Mouse (Mus musculus) midbrain, postnatal 0 days (tissue): ENCODE results near the gene Tdrd12. TPM values are rescaled to one million over a fixed set of nuclear protein-coding genes. Genes with fewer than 3 reads are reported as not detected.
"Not testable (repeated sequence)": the region's sequence is repeated elsewhere in the genome, so short reads cannot be mapped to it uniquely, and the experiment has no call there.

Experiments used
- ATAC-seq: fragments of 200-750 bp; cut with Nextera tagmentation; 2 replicates; pipeline ENCODE4 v1.8.0; 2017; ENCODE audit warnings: moderate number of reproducible peaks, mild to moderate bottlenecking, moderate TSS enrichment, moderate library complexity; ENCODE audit not compliant: low FRiP score
- DNase-seq: peaks from one replicate; pipeline ENCODE4 v3.0.0-alpha.2; 2015; ENCODE audit warnings: low spot score
- H3K27ac ChIP-seq: fragments of 300-500 bp; sonication (generic); 2 replicates; pipeline ENCODE4 v1.5.1; 2014; ENCODE audit warnings: low read depth, mild to moderate bottlenecking, low read length, mixed read lengths
- H3K27me3 ChIP-seq: fragments of 300-500 bp; sonication (generic); 2 replicates; pipeline ENCODE4 v1.6.1; 2014; ENCODE audit warnings: low read length, control low read depth, mixed read lengths; ENCODE audit not compliant: insufficient read depth
- H3K36me3 ChIP-seq: fragments of 300-500 bp; sonication (generic); 2 replicates; pipeline ENCODE4 v1.6.1; 2014; ENCODE audit warnings: low read length, control low read depth, mixed read lengths; ENCODE audit not compliant: insufficient read depth
- H3K4me1 ChIP-seq: fragments of 300-500 bp; sonication (generic); 2 replicates; pipeline ENCODE4 v1.6.1; 2014; ENCODE audit warnings: mild to moderate bottlenecking, control low read depth, antibody characterized with exemption, low read length, mixed read lengths; ENCODE audit not compliant: insufficient read depth
- H3K4me2 ChIP-seq: fragments of 300-500 bp; sonication (generic); 2 replicates; pipeline ENCODE4 v1.6.1; 2014; ENCODE audit warnings: low read depth, mild to moderate bottlenecking, low read length, mixed read lengths; ENCODE audit not compliant: poor library complexity, severe bottlenecking
- H3K4me3 ChIP-seq: fragments of 300-500 bp; sonication (generic); 2 replicates; pipeline ENCODE4 v1.5.1; 2014; ENCODE audit warnings: low read depth, mild to moderate bottlenecking, low read length, moderate library complexity
- H3K9ac ChIP-seq: fragments of 300-500 bp; sonication (generic); replicated peaks from 2 replicates; pipeline ENCODE4 v1.6.1; 2014; ENCODE audit warnings: mild to moderate bottlenecking, low read length, moderate library complexity, mixed read lengths; ENCODE audit not compliant: poor library complexity, severe bottlenecking
- H3K9me3 ChIP-seq: fragments of 300-500 bp; sonication (generic); 2 replicates; pipeline ENCODE4 v1.6.1; 2016; ENCODE audit warnings: low read length, control low read depth
- CTCF ChIP-seq: IDR thresholded peaks from 2 replicates; pipeline ENCODE4 v1.5.1; 2016; ENCODE audit warnings: antibody characterized with exemption, mild to moderate bottlenecking
- WGBS: fragments of 180-500 bp; shearing (Covaris S2); extraction: QIAGEN DNeasy Blood & Tissue Kit; methylation state at CpG from one replicate; pipeline ENCODE4 v1.1.7; 2014; 5-methylcytosine and 5-hydroxymethylcytosine counted together
- polyA plus RNA-seq: library from polyadenylated mRNA; unstranded; fragments of >200 nt; fragmentation: Nextera tagmentation; extraction: Ambion mirVana; gene quantifications from 2 replicates; pipeline ENCODE4 v1.2.1, GENCODE M21; 2015
- total RNA-seq: library from RNA; depleted of rRNA; stranded (reverse); fragments of >200 nt; gene quantifications from 2 replicates; pipeline ENCODE4 v1.2.3, GENCODE M21; 2014

Tdrd12 gene
- total and polyA plus RNA-seq, 2 experiments from 2014 or later, result 0.38 to 0.58 TPM

- H3K4me1 ChIP-seq, result no peaks in the 10 kb centered on the region
- no peak overlapping the region for H3K27ac ChIP-seq
- no peaks in the 10 kb centered on the region for H3K9me3 ChIP-seq
- no peaks in the 10 kb centered on the region for H3K27me3 ChIP-seq
- TF ChIP-seq CTCF, result no peak
- H3K4me3 ChIP-seq, result no peak overlapping the region
- no peaks in the 10 kb centered on the region for H3K36me3 ChIP-seq
- DNase-seq (no peak), ATAC-seq (no peak)
- H3K4me2 ChIP-seq, result no peak overlapping the region
- no peak overlapping the region for H3K9ac ChIP-seq
- 86% methylated on average over 12 of the region's 12 CpGs for WGBS
Measured at GRCm38 (mm10) chr7:35535750-35536512, 1.6 kb downstream of the Tdrd12 start.

- not testable (repeated sequence) for ATAC-seq
Measured at GRCm38 (mm10) chr7:35530544-35530943, 7.0 kb downstream of the Tdrd12 start.

DNA sequence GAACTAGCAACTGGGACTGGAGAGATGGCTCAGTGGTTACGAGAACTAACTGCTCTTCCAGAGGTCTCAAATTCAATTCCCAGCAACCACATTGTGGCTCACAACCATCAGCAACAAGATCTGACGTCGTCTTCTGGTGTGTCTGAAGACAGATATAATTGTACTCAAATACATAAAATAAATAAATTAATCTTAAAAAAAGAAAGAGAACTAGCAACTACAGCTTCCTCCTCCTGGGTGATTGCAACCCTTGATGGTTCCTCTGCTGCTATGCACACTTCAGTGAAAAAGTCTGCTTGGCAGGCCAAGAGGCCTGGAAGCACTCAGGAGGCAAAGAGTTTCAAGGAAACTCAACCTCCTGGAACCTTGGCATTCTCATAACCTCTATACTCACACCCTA, 7.5 kb downstream of the Tdrd12 start:
- H3K4me3 ChIP-seq, result no peak overlapping the region
- no peak overlapping the region for H3K4me2 ChIP-seq
- ATAC-seq (no peak), DNase-seq (no peak)
- no peaks in the 10 kb centered on the region for H3K27me3 ChIP-seq
- H3K27ac ChIP-seq, result no peak overlapping the region
- WGBS, result 78% methylated on average over 3 of the region's 3 CpGs
- TF ChIP-seq CTCF, result no peak
- H3K4me1 ChIP-seq, result no peaks in the 10 kb centered on the region
- no peak overlapping the region for H3K9ac ChIP-seq
- no peaks in the 10 kb centered on the region for H3K36me3 ChIP-seq
- H3K9me3 ChIP-seq, result no peaks in the 10 kb centered on the region

More at GRCm38 (mm10) chr7:35530544-35530943, 7.0 kb downstream of the Tdrd12 start:
- not testable (repeated sequence) for H3K4me3 ChIP-seq, H3K27me3 ChIP-seq, H3K9me3 ChIP-seq, H3K9ac ChIP-seq, H3K4me2 ChIP-seq, DNase-seq, H3K36me3 ChIP-seq, H3K4me1 ChIP-seq, H3K27ac ChIP-seq
- 62% methylated on average over 1 of the region's 1 CpGs for WGBS

GRCm38 (mm10) chr7:35526795-35527194, 10.8 kb downstream of the Tdrd12 start:
- H3K27ac ChIP-seq, result no peak overlapping the region
- H3K4me2 ChIP-seq, result no peak overlapping the region
- WGBS, result 83% methylated on average over 2 of the region's 2 CpGs
- ATAC-seq (no peak), DNase-seq (no peak)
- H3K36me3 ChIP-seq, result no peaks in the 10 kb centered on the region
- no peak for TF ChIP-seq CTCF
- H3K4me1 ChIP-seq, result no peaks in the 10 kb centered on the region
- no peak overlapping the region for H3K4me3 ChIP-seq
- H3K9ac ChIP-seq, result no peak overlapping the region
- H3K27me3 ChIP-seq, result no peaks in the 10 kb centered on the region
- no peaks in the 10 kb centered on the region for H3K9me3 ChIP-seq

DNA sequence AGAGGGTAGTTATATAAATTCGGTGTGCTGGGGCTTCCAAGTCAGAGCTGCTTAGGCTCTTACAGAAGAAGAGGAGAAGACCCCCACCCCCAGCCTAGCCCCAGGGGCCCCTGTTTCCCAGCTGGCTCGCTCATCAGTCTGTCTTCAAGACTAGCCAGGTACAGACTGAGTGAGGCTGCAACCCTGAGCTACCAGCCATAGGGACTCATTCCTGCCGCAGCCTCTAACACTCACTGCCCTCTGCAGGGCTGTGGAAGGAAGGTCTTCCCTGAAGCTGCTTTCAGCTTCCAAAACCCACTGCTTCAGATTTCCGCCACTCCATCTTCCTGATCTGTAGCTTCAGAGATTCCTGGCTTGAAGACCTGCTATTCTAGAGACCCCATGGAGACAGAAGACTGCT, 35.5 kb downstream of the Tdrd12 start:
- peak; percentile 71 for TF ChIP-seq CTCF
- Histone ChIP-seq H3K27ac (no peak overlapping the region), H3K4me3 (no peak overlapping the region), H3K36me3 (no peaks in the 10 kb centered on the region), H3K4me2 (no peak overlapping the region), H3K9me3 (no peaks in the 10 kb centered on the region), H3K27me3 (no peaks in the 10 kb centered on the region), H3K9ac (no peak overlapping the region), H3K4me1 (no peaks in the 10 kb centered on the region)
- ATAC-seq (no peak), DNase-seq (peak; percentile 61)
- 13% methylated on average over 4 of the region's 4 CpGs for WGBS

DNA sequence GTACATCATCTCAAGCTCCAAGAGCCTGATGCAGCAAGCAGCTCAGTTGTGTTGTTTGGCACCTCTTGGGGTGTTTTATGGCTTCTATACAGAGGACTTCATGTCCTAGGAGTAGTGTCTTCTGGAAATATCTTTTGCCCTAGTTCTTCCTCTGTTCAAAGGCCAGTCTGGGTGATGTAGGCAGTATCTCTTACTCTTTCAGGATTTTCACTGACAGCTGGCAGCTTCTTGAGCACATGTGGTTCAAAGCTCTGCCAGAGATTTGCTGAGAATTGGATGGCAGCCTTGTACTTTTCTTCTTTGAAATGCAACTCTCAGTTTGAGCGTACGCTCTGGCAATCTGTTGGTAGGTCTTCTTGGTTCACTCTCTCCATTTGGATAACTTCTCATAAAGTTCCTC, 40.0 kb downstream of the Tdrd12 start:
- H3K4me3 ChIP-seq, result no peak overlapping the region
- H3K4me1 ChIP-seq, result no peaks in the 10 kb centered on the region
- no peaks in the 10 kb centered on the region for H3K27me3 ChIP-seq
- 98% methylated on average over 2 of the region's 2 CpGs for WGBS
- no peak overlapping the region for H3K4me2 ChIP-seq
- no peak overlapping the region for H3K9ac ChIP-seq
- TF ChIP-seq CTCF, result no peak
- no peaks in the 10 kb centered on the region for H3K9me3 ChIP-seq
- ATAC-seq (no peak), DNase-seq (no peak)
- no peaks in the 10 kb centered on the region for H3K36me3 ChIP-seq
- no peak overlapping the region for H3K27ac ChIP-seq
